Mouse (Mus musculus) liver, postnatal 0 days (tissue): Measurements from ENCODE around the gene Cux2. TPM values are rescaled to one million over a fixed set of nuclear protein-coding genes. Genes with fewer than 3 reads are reported as not detected.

ENCODE experiments used
- ATAC-seq: fragments of 200-750 bp; cut with Nextera tagmentation; 2 replicates; pipeline ENCODE4 v1.8.0; 2017; ENCODE audit warnings: mild to moderate bottlenecking, moderate library complexity
- DNase-seq: peaks from one replicate; pipeline ENCODE4 v3.0.0-alpha.2; 2016
- H3K27ac ChIP-seq: fragments of 300-500 bp; sonication (generic); 2 replicates; pipeline ENCODE4 v1.5.1; 2014; ENCODE audit warnings: antibody characterized with exemption, moderate library complexity, mild to moderate bottlenecking, low read depth
- H3K27me3 ChIP-seq: fragments of 300-500 bp; sonication (generic); 2 replicates; pipeline ENCODE4 v1.6.1; 2014; ENCODE audit warnings: low read length, control low read depth, mixed read lengths; ENCODE audit not compliant: insufficient read depth
- H3K36me3 ChIP-seq: fragments of 300-500 bp; sonication (generic); replicated peaks from 2 replicates; pipeline ENCODE4 v1.6.1; 2014; ENCODE audit warnings: mild to moderate bottlenecking, control low read depth, low read length, moderate library complexity, mixed read lengths; ENCODE audit not compliant: insufficient read depth
- H3K4me1 ChIP-seq: fragments of 300-500 bp; sonication (generic); 2 replicates; pipeline ENCODE4 v1.6.1; 2014; ENCODE audit warnings: antibody characterized with exemption, mild to moderate bottlenecking, control low read depth; ENCODE audit not compliant: insufficient read depth
- H3K4me2 ChIP-seq: fragments of 300-500 bp; sonication (generic); 2 replicates; pipeline ENCODE4 v1.6.1; 2014; ENCODE audit warnings: low read depth, mild to moderate bottlenecking, low read length, moderate library complexity, mixed read lengths
- H3K4me3 ChIP-seq: fragments of 300-500 bp; sonication (generic); 2 replicates; pipeline ENCODE4 v1.5.1; 2014; ENCODE audit warnings: low read depth, low read length
- H3K9ac ChIP-seq: fragments of 300-500 bp; sonication (generic); replicated peaks from 2 replicates; pipeline ENCODE4 v1.6.1; 2014; ENCODE audit warnings: mild to moderate bottlenecking, moderate library complexity
- H3K9me3 ChIP-seq: fragments of 300-500 bp; sonication (generic); 2 replicates; pipeline ENCODE4 v1.6.1; 2016; ENCODE audit warnings: mild to moderate bottlenecking, control low read depth, low read length, mixed read lengths
- CTCF ChIP-seq: sonication (generic); IDR thresholded peaks from 2 replicates; pipeline ENCODE4 v1.5.1; 2016; ENCODE audit warnings: antibody characterized with exemption, low read depth
- EP300 ChIP-seq: IDR thresholded peaks from 2 replicates; pipeline ENCODE4 v1.6.1; 2016; ENCODE audit warnings: antibody characterized with exemption, low read depth, mild to moderate bottlenecking
- WGBS: fragments of 180-500 bp; shearing (Covaris S2); extraction: QIAGEN DNeasy Blood & Tissue Kit; methylation state at CpG from one replicate; pipeline ENCODE4 v1.1.7; 2014; ENCODE audit not compliant: insufficient replicate concordance; 5-methylcytosine and 5-hydroxymethylcytosine counted together
- polyA plus RNA-seq: library from polyadenylated mRNA; unstranded; fragments of >200 nt; fragmentation: Nextera tagmentation; extraction: Ambion mirVana; gene quantifications from 2 replicates; pipeline ENCODE4 v1.2.1, GENCODE M21; 2015

Gene Cux2
- polyA plus RNA-seq, 1 experiment from 2014 or later = 3.5 TPM

- Histone ChIP-seq H3K4me1 (no peaks in the 10 kb centered on the region), H3K36me3 (no peaks in the 10 kb centered on the region), H3K9me3 (no peaks in the 10 kb centered on the region), H3K4me2 (no peak overlapping the region), H3K27ac (no peak overlapping the region), H3K9ac (no peak overlapping the region), H3K4me3 (no peak overlapping the region), H3K27me3 (0 out of 2 replicates have a peak, but pooled peaks cover 8% of the 10 kb centered on the region)
- ATAC-seq (no peak), DNase-seq (no peak)
- 46% methylated on average over 23 of the region's 23 CpGs for WGBS
- TF ChIP-seq CTCF (no peak), EP300 (no peak)
Observed at GRCm38 (mm10) chr5:121925291-121925690, 124.6 kb downstream of the Cux2 start.

- no peak for ATAC-seq
- H3K27ac ChIP-seq = no peak overlapping the region
- no peak overlapping the region for H3K4me3 ChIP-seq
- H3K27me3 ChIP-seq = 0 out of 2 replicates have a peak, but pooled peaks cover 8% of the 10 kb centered on the region
- no peaks in the 10 kb centered on the region for H3K9me3 ChIP-seq
- H3K4me1 ChIP-seq = no peaks in the 10 kb centered on the region
- no peaks in the 10 kb centered on the region for H3K36me3 ChIP-seq
- DNase-seq = no peak
- TF ChIP-seq CTCF = no peak
- TF ChIP-seq EP300 = no peak
- no peak overlapping the region for H3K9ac ChIP-seq
- no peak overlapping the region for H3K4me2 ChIP-seq
- 34% methylated on average over 9 of the region's 9 CpGs for WGBS
Observed at GRCm38 (mm10) chr5:121924423-121924822, 125.5 kb downstream of the Cux2 start.

DNA sequence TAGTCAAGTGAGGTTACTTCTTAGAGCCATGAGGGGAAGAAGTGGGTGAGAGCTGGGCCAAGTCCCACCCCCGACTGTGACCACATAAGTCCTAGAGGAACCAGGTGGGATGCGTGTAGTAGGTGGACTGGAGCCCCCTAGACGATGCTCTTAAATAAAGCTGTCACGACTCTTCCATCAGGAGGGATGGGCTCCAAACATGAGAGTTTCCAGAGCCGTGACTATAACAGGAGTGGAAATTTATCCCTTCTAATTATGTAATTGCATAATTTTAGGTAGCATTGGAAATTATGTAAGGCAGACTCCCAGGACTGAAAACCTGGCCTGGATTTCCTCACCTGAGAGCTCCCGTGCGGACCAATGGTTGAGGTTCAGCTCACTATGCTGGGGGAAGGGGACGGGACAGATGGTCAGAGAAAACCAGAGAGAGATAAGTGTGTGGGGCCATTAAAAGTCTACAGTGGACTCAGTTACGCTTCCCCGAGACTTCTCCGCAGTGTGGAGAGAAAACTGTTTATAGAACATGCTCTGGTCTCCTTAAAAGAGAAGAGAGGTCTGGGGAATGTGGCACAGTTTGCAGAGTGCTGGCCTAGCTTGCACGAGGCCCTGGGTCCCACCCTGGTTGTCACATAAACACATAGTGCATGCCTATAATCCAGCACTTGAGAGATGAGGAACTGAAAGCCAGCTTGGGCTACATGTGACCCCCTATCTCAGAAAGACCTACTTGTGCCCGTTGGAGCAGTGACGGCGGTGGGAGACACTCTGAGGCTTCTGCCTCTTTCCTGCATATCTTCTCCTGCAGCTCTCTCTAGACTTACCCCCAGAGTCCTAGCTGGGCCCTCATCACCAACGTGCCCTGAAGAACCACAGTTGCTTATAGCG is 126.7 kb downstream of the Cux2 start:
- H3K4me2 ChIP-seq = no peak overlapping the region
- ATAC-seq (no peak), DNase-seq (no peak)
- no peak overlapping the region for H3K27ac ChIP-seq
- 60% methylated on average over 17 of the region's 17 CpGs for WGBS
- no peaks in the 10 kb centered on the region for H3K9me3 ChIP-seq
- no peaks in the 10 kb centered on the region for H3K36me3 ChIP-seq
- H3K4me1 ChIP-seq = no peaks in the 10 kb centered on the region
- no peak overlapping the region for H3K4me3 ChIP-seq
- no peak for TF ChIP-seq EP300
- TF ChIP-seq CTCF = no peak
- no peak overlapping the region for H3K9ac ChIP-seq
- H3K27me3 ChIP-seq = 0 out of 2 replicates have a peak, but pooled peaks cover 8% of the 10 kb centered on the region

DNA sequence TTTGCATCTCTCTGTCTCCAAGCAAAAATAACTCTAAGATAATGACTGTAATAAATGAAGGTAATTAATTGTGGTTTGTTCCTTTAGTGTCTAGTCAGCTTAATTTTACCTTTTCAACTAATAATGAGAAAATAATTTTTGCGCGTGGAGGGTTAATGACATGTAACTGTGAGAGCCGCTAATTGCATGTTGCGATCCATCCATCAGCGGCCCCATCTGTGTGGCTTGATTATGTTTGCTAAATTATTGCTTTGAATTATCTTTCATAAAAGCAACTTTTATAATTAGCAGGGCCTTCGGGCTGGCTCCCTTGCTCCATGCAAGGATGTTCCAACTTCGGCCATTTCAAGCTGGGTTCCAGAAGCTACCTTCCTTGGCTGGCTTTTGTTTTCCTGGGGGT is 130.7 kb downstream of the Cux2 start:
- H3K4me1 ChIP-seq = no peaks in the 10 kb centered on the region
- no peaks in the 10 kb centered on the region for H3K27me3 ChIP-seq
- no peak overlapping the region for H3K4me3 ChIP-seq
- TF ChIP-seq EP300 = no peak
- ATAC-seq = no peak
- no peak overlapping the region for H3K4me2 ChIP-seq
- no peak overlapping the region for H3K27ac ChIP-seq
- no peaks in the 10 kb centered on the region for H3K9me3 ChIP-seq
- H3K36me3 ChIP-seq = no peaks in the 10 kb centered on the region
- 85% methylated on average over 7 of the region's 7 CpGs for WGBS
- no peak overlapping the region for H3K9ac ChIP-seq
- no peak for DNase-seq

- Histone ChIP-seq H3K36me3 (no peaks in the 10 kb centered on the region), H3K27me3 (no peaks in the 10 kb centered on the region), H3K4me1 (no peaks in the 10 kb centered on the region), H3K4me3 (no peak overlapping the region), H3K27ac (no peak overlapping the region), H3K9ac (no peak overlapping the region), H3K9me3 (no peaks in the 10 kb centered on the region), H3K4me2 (no peak overlapping the region)
- DNase-seq = no peak
- TF ChIP-seq CTCF (no peak), EP300 (no peak)
- WGBS = 70% methylated on average over 4 of the region's 4 CpGs
- no peak for ATAC-seq
Observed at GRCm38 (mm10) chr5:121916813-121917212, 133.1 kb downstream of the Cux2 start.

DNA sequence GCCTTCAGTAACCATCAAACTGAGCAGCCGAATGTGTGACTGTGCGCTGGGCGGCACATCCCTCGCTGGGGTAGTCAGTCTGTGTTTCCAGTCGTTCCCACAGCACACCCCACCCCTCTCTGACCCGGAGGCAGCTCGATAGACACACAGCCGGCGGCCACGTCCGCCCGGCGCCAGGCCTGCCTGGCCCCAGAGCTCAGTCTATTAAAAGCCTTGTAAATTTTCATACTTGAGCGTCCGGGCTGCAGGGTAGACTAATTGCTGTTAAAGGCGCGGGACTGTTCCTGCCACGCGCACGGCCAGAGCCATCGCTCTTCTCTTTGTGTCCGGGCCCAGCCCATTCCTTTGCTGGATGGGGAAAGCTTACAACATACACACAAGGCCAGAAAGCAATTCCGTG is 135.9 kb downstream of the Cux2 start:
- ATAC-seq = no peak
- H3K27ac ChIP-seq = no peak overlapping the region
- 80% methylated on average over 23 of the region's 23 CpGs for WGBS

More for the DNA sequence above, 135.9 kb downstream of the Cux2 start:
- no peaks in the 10 kb centered on the region for H3K27me3 ChIP-seq
- H3K9me3 ChIP-seq = no peaks in the 10 kb centered on the region
- H3K4me1 ChIP-seq = no peaks in the 10 kb centered on the region
- no peak overlapping the region for H3K9ac ChIP-seq
- no peak overlapping the region for H3K4me3 ChIP-seq
- TF ChIP-seq CTCF = no peak
- TF ChIP-seq EP300 = no peak
- H3K4me2 ChIP-seq = no peak overlapping the region
- DNase-seq = no peak
- no peaks in the 10 kb centered on the region for H3K36me3 ChIP-seq
